Mouse (Mus musculus) intestine, embryonic 15.5 days (tissue): Measurements from ENCODE around the gene Sh3rf1. TPM values are rescaled to one million over a fixed set of nuclear protein-coding genes. Genes with fewer than 3 reads are reported as not detected.
A peak's percentile ranks its signal among the peaks of the same experiment; 100 is the strongest.

Source experiments
- ATAC-seq: fragments of 200-750 bp; cut with Nextera tagmentation; 2 replicates; pipeline ENCODE4 v1.8.0; 2017; ENCODE audit warnings: moderate TSS enrichment, moderate library complexity
- H3K27ac ChIP-seq: fragments of 300-500 bp; sonication (generic); 2 replicates; pipeline ENCODE4 v1.5.1; 2015; ENCODE audit warnings: mild to moderate bottlenecking, inconsistent platforms
- H3K27me3 ChIP-seq: fragments of 300-500 bp; sonication (generic); replicated peaks from 2 replicates; pipeline ENCODE4 v1.6.1; 2015; ENCODE audit warnings: inconsistent platforms
- H3K36me3 ChIP-seq: fragments of 300-500 bp; sonication (generic); 2 replicates; pipeline ENCODE4 v1.6.1; 2015; ENCODE audit warnings: inconsistent platforms
- H3K4me1 ChIP-seq: fragments of 300-500 bp; sonication (generic); replicated peaks from 2 replicates; pipeline ENCODE4 v1.6.1; 2015; ENCODE audit warnings: inconsistent platforms
- H3K4me2 ChIP-seq: fragments of 300-500 bp; sonication (generic); replicated peaks from 2 replicates; pipeline ENCODE4 v1.6.1; 2015; ENCODE audit warnings: mild to moderate bottlenecking, inconsistent platforms
- H3K4me3 ChIP-seq: fragments of 300-500 bp; sonication (generic); replicated peaks from 2 replicates; pipeline ENCODE4 v1.5.1; 2015; ENCODE audit warnings: inconsistent platforms
- H3K9ac ChIP-seq: fragments of 300-500 bp; sonication (generic); 2 replicates; pipeline ENCODE4 v1.6.1; 2015; ENCODE audit warnings: inconsistent platforms
- H3K9me3 ChIP-seq: fragments of 300-500 bp; sonication (generic); 2 replicates; pipeline ENCODE4 v1.6.1; 2016; ENCODE audit warnings: inconsistent platforms
- WGBS: fragments of 180-500 bp; shearing (Covaris S2); methylation state at CpG from one replicate; pipeline ENCODE4 v1.1.7; 2015; 5-methylcytosine and 5-hydroxymethylcytosine counted together
- polyA plus RNA-seq: library from polyadenylated mRNA; unstranded; fragments of >200 nt; fragmentation: Nextera tagmentation; extraction: Ambion mirVana; gene quantifications from 2 replicates; pipeline ENCODE4 v1.2.1, GENCODE M21; 2015

Gene Sh3rf1
- polyA plus RNA-seq, 1 experiment from 2014 or later: 11.4 TPM

DNA sequence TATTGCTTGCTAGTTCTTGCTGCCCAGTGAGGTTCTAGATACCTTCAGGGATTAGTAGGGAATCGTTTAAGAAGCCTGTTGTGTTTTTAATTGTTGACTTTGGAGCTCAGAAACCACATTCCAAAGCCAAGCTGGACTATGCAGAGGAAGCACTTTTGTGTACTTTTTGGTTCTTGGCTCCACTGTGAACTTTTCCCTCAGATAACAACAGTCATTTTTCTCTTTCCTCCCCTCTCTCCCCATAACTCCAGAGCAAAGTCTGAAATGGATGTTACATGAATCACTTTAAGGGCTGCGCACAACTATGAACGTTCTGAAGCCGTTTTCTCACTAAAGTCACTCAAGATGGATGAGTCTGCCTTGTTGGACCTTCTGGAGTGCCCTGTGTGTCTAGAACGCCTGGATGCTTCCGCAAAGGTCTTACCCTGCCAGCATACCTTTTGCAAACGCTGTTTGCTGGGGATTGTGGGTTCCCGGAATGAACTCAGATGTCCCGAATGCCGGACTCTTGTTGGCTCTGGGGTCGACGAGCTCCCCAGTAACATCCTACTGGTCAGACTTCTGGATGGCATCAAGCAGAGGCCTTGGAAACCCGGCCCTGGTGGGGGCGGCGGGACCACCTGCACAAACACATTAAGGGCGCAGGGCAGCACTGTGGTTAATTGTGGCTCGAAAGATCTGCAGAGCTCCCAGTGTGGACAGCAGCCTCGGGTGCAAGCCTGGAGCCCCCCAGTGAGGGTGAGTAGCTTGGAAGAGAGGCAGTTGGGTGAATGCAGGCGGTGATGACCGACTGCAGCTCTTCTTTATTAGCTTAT lies 2.1 kb downstream of the Sh3rf1 start:
- ATAC-seq: no peak
- Histone ChIP-seq H3K4me2 (peak overlapping the region; percentile 86), H3K9ac (peak overlapping the region; percentile 33), H3K27ac (peak overlapping the region; percentile 36), H3K27me3 (no peaks in the 10 kb centered on the region), H3K4me1 (peaks cover 17% of the 10 kb centered on the region), H3K36me3 (no peaks in the 10 kb centered on the region), H3K9me3 (no peaks in the 10 kb centered on the region), H3K4me3 (peak overlapping the region; percentile 83)
- WGBS: 42% methylated on average over 20 of the region's 20 CpGs

GRCm38 (mm10) chr8:61226632-61227031 lies 3.0 kb downstream of the Sh3rf1 start:
- Histone ChIP-seq H3K4me2 (peak overlapping the region; percentile 86; the same call in 1 of the 2 replicates), H3K4me3 (no peak overlapping the region), H3K27me3 (no peaks in the 10 kb centered on the region), H3K9ac (no peak overlapping the region), H3K9me3 (no peaks in the 10 kb centered on the region), H3K4me1 (peaks cover 17% of the 10 kb centered on the region), H3K36me3 (no peaks in the 10 kb centered on the region), H3K27ac (no peak overlapping the region)
- WGBS: 83% methylated on average over 5 of the region's 5 CpGs
- no peak for ATAC-seq

DNA sequence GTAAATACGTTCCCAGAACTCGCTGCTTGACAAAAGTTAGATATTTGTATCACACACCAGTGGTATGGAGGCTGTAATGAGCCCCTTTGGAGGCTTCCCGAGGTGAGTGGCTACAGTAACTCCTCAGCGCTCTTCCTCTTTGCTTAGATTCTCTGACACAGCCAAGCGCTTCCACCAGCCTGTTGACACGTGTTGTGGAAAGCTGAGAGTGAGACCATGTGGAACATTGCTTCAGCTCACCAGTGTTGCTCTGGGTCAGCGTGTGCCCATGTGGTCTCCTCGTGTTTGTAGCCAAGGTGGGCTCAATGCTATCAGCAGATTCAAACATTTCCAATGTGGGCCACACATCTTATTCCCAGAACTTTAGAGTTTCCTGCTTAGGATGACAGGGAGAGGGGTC lies 5.0 kb downstream of the Sh3rf1 start:
- Histone ChIP-seq H3K4me1 (peaks cover 12% of the 10 kb centered on the region), H3K4me3 (no peak overlapping the region), H3K36me3 (no peaks in the 10 kb centered on the region), H3K9me3 (no peaks in the 10 kb centered on the region), H3K27ac (no peak overlapping the region), H3K27me3 (no peaks in the 10 kb centered on the region), H3K4me2 (0 out of 2 replicates have a peak overlapping the region, but pooled peaks have one; percentile 17), H3K9ac (no peak overlapping the region)
- ATAC-seq: no peak
- WGBS: 74% methylated on average over 8 of the region's 8 CpGs

- H3K27ac ChIP-seq: no peak overlapping the region
- peaks cover 12% of the 10 kb centered on the region for H3K4me1 ChIP-seq
- no peaks in the 10 kb centered on the region for H3K9me3 ChIP-seq
- 59% methylated on average over 12 of the region's 12 CpGs for WGBS
- H3K4me2 ChIP-seq: no peak overlapping the region
- H3K36me3 ChIP-seq: no peaks in the 10 kb centered on the region
- ATAC-seq: no peak
- no peak overlapping the region for H3K9ac ChIP-seq
- H3K4me3 ChIP-seq: no peak overlapping the region
- no peaks in the 10 kb centered on the region for H3K27me3 ChIP-seq
Measured at GRCm38 (mm10) chr8:61229511-61230195, 6.0 kb downstream of the Sh3rf1 start.

- Histone ChIP-seq H3K36me3 (no peaks in the 10 kb centered on the region), H3K27ac (no peak overlapping the region), H3K9ac (no peak overlapping the region), H3K4me3 (no peak overlapping the region), H3K4me1 (peaks cover 17% of the 10 kb centered on the region), H3K4me2 (no peak overlapping the region), H3K27me3 (no peaks in the 10 kb centered on the region), H3K9me3 (no peaks in the 10 kb centered on the region)
- WGBS: 92% methylated on average over 11 of the region's 11 CpGs
- ATAC-seq: no peak
Measured at GRCm38 (mm10) chr8:61230881-61231755, 7.4 kb downstream of the Sh3rf1 start.

DNA sequence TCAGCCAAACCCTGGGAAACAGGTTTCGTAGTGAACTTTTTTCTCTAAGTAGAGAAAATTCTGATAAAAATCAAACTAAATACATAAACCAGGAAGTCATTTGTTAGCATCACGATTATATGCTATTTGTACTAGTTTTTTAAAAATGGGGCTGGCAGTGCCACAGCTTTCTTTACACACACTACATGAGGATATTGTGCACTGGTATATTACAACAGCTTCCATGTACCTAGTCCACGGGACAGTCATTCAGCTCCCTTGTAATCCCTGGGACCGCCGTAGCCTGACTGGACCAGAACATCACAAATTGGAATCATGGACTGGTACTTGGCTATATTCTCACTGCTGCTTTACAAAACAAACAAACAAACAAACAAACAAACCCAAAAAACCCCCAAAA lies 11.8 kb downstream of the Sh3rf1 start:
- Histone ChIP-seq H3K9me3 (no peaks in the 10 kb centered on the region), H3K4me1 (peaks cover 13% of the 10 kb centered on the region), H3K4me3 (no peak overlapping the region), H3K36me3 (0 out of 2 replicates have a peak, but pooled peaks cover 5% of the 10 kb centered on the region), H3K27ac (0 out of 2 replicates have a peak overlapping the region, but pooled peaks have one; percentile 22), H3K9ac (no peak overlapping the region), H3K27me3 (no peaks in the 10 kb centered on the region), H3K4me2 (no peak overlapping the region; the same call in 1 of the 2 replicates)
- no peak for ATAC-seq
- WGBS: 77% methylated on average over 5 of the region's 5 CpGs

GRCm38 (mm10) chr8:61236506-61237268 lies 13.0 kb downstream of the Sh3rf1 start:
- no peak overlapping the region for H3K4me3 ChIP-seq
- peak overlapping the region; percentile 22; the same call in 1 of the 2 replicates for H3K27ac ChIP-seq
- 0 out of 2 replicates have a peak, but pooled peaks cover 5% of the 10 kb centered on the region for H3K36me3 ChIP-seq
- H3K4me2 ChIP-seq: peak overlapping the region; percentile 34
- no peak overlapping the region for H3K9ac ChIP-seq
- H3K4me1 ChIP-seq: peaks cover 13% of the 10 kb centered on the region
- 46% methylated on average over 9 of the region's 9 CpGs for WGBS
- peak; percentile 88 for ATAC-seq
- no peaks in the 10 kb centered on the region for H3K27me3 ChIP-seq
- no peaks in the 10 kb centered on the region for H3K9me3 ChIP-seq

DNA sequence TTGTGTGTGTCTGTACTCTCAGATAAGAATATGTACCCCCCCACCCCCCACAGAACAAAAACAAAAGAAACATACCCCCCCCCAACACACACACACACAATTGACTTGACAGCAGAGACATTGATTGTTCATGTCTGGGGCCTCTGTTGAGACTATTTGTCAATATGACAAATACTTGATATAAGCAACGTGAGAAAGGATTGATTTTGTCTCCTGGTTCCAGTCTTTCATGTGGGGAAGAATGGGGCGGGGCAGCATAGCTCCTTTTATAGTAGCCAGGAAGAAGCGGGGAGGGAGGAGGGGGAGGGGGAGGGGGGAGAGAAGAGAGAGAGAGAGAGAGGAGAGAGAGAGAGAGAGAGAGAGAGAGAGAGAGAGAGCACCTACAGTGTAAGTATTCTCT lies 15.9 kb downstream of the Sh3rf1 start:
- no peak overlapping the region for H3K4me2 ChIP-seq
- H3K4me3 ChIP-seq: no peak overlapping the region
- no peak overlapping the region for H3K9ac ChIP-seq
- no peaks in the 10 kb centered on the region for H3K9me3 ChIP-seq
- WGBS: 58% methylated on average over 3 of the region's 3 CpGs
- no peak for ATAC-seq
- H3K27me3 ChIP-seq: no peaks in the 10 kb centered on the region
- 0 out of 2 replicates have a peak, but pooled peaks cover 5% of the 10 kb centered on the region for H3K36me3 ChIP-seq
- no peak overlapping the region for H3K27ac ChIP-seq
- peaks cover 13% of the 10 kb centered on the region for H3K4me1 ChIP-seq

- ATAC-seq: no peak
- H3K4me3 ChIP-seq: no peak overlapping the region
Measured at GRCm38 (mm10) chr8:61241229-61241628, 17.6 kb downstream of the Sh3rf1 start.

GRCm38 (mm10) chr8:61242896-61243295 lies 19.2 kb downstream of the Sh3rf1 start:
- 97% methylated on average over 19 of the region's 19 CpGs for WGBS
- Histone ChIP-seq H3K36me3 (0 out of 2 replicates have a peak, but pooled peaks cover 7% of the 10 kb centered on the region), H3K4me3 (no peak overlapping the region), H3K27ac (no peak overlapping the region), H3K27me3 (no peaks in the 10 kb centered on the region), H3K9me3 (no peaks in the 10 kb centered on the region), H3K4me1 (peaks cover 6% of the 10 kb centered on the region; the same call in 1 of the 2 replicates), H3K9ac (no peak overlapping the region), H3K4me2 (no peak overlapping the region)
- no peak for ATAC-seq

More at GRCm38 (mm10) chr8:61241229-61241628, 17.6 kb downstream of the Sh3rf1 start:
- H3K9me3 ChIP-seq: no peaks in the 10 kb centered on the region
- peaks cover 4% of the 10 kb centered on the region for H3K4me1 ChIP-seq
- H3K36me3 ChIP-seq: 0 out of 2 replicates have a peak, but pooled peaks cover 9% of the 10 kb centered on the region
- no peak overlapping the region for H3K27ac ChIP-seq
- 76% methylated on average over 8 of the region's 8 CpGs for WGBS
- H3K27me3 ChIP-seq: no peaks in the 10 kb centered on the region
- no peak overlapping the region for H3K4me2 ChIP-seq
- no peak overlapping the region for H3K9ac ChIP-seq

DNA sequence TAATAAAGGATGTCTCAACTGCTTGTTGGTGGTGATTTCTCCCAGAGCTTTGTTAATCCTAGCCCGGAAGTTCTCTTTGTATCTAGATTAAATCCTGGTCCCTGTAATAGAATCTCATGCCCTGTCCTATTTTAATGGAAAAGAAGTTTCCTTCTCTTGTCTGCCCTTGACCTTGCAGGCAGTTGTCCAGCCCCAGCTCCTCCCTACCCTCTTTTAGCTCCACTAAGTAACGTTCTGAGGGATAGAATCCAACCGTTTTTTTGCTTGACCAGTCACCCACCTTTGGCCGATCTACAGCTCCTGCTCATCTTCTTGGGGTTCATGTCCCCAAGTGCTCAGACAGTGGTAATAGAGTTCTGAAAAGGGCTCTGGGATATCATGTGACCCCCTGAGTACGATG lies 19.8 kb downstream of the Sh3rf1 start:
- Histone ChIP-seq H3K27me3 (no peaks in the 10 kb centered on the region), H3K9me3 (no peaks in the 10 kb centered on the region), H3K27ac (no peak overlapping the region), H3K9ac (no peak overlapping the region), H3K4me1 (peaks cover 6% of the 10 kb centered on the region; the same call in 1 of the 2 replicates), H3K4me3 (no peak overlapping the region), H3K36me3 (0 out of 2 replicates have a peak, but pooled peaks cover 3% of the 10 kb centered on the region), H3K4me2 (no peak overlapping the region)
- WGBS: 92% methylated on average over 5 of the region's 5 CpGs
- ATAC-seq: no peak
